Mouse (Mus musculus) R1 (cell line): ENCODE measurements at regions not wholly inside any gene's neighbourhood (a gene's known extent, or its start where the extent isn't known, plus 50 kb on each side); places are given as distances from the start of the nearest gene placed in this dataset.

Source experiments
- DNase-seq: peaks from one replicate; pipeline ENCODE4 v3.0.0-alpha.2; 2018; ENCODE audit warnings: low read depth, low spot score

DNA sequence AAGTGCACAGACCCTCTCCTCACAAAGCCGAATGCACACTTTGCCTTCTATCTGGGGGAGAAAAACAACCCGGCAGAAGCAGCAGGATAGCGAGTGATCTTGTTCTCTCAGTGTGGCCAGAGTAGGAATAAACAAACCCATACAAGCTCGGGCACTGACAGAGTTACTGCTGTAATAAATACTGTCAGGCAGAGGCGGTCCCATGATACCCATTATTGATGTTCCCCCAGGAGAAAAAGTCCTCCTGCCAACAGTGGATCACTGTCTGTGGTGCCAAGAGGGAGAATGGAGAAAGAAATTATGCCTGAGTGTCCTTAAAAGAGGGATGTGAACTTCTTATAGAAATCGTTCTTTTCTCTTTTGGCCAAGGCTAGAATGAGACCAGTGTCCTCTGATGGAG lies 200.2 kb downstream of the Adra2a start:
- DNase-seq, result no peak

DNA sequence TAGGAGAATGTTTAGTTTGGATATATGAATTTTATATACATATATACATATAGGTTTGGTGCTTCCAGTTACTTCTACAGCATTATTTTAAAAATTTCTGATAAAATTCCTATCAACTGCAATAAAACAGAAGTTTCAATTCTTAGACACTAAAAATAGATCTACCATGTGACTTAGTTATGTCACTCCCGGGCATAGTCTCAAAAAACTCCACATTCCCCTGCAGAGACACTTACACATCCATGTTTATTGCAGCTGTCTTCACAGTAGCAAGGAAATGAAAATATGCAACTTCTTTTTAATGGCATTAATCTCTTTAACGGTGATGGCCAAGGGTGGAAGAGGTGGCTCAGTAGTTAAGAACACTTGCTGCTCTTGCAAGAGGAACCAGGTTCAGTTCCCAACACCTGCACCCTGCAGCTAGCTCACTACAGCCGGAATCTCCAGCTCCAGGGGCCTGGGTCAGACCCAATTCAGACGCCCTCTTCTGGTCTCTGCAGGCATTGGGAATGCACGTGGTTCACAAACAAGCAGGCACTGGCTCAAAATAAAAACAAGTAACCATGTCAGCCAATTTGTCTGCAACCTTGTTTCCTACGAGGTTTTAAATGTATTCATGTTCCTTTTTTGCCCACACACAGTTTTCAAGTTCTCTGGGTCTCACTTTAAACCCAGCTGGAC lies 204.4 kb downstream of the Adra2a start:
- peak; percentile 68 for DNase-seq

DNA sequence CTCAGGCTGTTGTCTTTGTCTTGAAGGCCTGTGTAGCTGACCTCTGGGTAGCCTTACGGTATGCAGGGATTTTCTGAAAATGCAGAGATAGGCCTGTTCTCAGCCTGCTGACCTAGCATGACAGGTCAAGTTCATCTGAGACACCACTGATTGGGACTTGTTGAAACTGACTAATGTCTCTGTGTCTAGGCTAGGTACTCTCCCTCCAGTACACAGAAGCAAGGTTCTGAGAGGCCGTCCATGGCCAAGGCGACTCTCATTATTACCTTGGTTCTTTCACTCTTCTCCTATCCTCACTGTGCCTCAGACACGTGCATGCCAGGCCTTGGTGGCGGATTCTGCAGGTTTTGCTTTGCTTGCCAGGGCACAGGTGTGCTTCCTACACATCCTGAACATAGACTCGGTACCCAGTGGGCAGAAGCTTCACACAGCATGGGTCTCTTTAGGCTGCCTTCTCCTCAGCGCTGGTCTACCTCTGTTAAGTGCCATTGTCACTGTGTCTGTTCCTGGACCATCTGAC lies 208.3 kb downstream of the Adra2a start:
- DNase-seq, result no peak

DNA sequence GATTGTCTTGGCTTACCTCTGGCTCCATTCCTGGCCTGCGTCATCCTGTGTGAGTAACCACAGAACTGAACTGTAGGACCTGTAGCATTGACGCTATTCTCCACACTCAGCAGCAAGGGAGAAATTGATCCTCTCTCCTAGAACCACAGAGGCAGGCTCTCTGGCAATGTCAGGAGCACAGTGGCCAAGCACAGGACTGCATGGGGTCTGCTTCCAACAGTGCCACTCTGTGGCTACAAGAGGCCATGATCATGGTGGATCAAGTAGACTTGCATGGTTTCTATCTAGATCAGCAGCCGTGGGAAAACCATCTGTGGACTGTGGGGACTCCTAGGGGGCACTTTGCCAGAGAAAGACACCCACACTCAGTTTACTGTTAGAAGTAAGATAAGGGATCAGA lies 213.9 kb downstream of the Adra2a start:
- no peak for DNase-seq

DNA sequence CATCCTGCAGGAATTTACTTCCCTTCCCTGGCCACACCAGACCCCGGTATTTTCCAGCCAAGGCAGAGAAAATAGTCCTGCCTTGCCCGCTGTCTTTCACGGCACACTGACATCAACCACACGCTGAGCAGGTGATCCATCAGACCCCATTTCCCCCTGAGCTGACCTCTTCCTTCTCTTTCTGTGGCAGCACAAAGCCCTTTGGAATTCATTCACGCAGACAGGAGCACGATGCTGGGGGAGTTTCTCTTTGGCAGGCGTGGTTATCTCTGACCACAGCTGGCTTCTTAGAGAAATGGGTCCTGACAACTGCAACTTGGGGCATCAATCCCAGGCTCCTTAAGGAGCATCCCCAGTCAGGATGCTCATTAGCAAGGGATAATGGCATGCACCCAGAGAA lies 215.2 kb downstream of the Adra2a start:
- no peak for DNase-seq

DNA sequence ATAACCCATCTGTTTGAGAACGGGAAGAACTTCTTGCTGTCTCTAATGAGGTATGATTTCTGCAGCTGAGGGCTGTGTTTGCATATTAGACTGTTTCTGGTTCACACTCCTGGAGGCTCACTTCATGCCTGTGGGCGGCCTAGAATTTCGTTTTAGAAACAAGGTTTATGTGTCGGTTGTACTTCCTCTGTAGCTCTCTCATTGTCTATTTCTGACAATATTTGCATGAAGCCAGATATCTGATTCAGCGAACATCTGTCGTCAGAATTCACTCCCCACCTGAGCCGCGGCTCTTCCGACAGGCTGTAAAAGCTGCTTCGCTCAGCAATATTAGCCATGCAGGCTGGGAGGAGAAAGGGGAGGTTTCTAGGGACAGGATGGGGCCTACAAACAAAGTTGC lies 233.4 kb downstream of the Adra2a start:
- no peak for DNase-seq

DNA sequence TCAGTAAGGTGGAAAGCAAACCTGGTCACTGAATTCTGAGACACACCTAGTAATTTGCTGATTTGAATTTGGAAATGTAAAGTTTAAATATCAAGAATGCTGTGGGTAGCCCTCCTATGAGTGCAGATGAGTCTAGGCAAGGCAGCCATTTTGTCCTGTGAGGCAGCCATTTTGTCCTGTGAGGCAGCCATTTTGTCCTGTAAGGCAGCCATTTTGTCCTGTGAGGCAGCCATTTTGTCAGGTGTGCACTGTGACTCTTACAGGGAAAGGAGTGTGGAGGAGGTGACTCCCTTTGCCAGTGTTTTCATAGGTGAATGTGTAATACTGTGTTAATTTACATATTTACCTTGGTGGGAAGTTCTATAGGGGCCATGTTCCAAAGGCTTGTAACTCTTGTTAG lies 241.5 kb downstream of the Adra2a start:
- peak; percentile 59 for DNase-seq

DNA sequence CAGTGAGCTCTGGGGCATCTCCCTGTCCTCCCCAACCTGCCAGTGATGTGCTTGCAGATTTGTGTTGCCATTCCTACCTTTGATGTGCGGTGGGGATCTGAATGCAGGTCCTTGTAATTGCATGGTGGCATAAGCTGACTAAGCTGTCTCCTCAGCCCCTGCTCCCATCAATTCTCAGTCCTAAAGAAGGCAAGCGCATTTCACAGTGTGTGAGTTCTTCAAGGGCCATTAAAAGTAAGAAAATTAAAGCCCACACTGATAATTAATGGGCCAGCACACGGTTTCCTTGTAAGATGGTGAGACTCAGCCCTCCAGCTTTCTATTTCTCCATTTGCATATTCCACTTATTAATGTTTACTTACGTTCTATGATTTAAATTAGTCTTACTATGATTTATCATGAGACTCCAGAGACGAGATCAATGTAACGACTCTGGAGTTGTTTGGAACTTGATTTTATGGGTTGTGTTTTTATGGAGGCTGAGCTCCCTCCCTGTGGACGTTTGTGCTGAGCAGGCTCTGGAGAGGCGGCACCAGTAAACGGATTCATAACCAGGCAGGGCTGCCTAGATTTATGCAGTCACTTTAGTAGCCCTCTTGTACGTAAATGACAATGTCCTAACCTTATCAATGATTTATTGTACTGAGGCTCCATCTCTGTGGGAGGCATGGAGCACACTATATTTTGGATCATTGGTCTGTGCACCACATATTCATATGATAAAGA lies 253.9 kb downstream of the Adra2a start:
- no peak for DNase-seq

DNA sequence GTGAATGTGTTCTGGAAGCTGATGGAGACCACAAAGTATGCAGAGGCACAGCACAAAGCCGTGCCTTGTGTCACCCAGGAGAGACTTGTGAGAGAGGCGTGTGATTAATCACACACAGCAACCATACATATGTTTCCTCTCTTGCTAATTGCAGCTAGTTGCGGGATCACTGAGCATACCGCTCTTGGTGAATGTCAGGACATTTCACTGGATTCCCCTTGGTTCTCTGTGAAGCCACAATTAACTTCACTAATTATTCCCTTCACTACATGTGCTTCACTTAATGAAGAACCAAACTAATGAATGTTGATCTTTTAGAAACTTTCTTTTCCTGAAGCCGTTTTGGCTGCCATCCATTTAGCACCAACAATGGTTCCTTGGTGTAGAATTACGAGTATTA lies 267.3 kb downstream of the Adra2a start:
- DNase-seq, result no peak

DNA sequence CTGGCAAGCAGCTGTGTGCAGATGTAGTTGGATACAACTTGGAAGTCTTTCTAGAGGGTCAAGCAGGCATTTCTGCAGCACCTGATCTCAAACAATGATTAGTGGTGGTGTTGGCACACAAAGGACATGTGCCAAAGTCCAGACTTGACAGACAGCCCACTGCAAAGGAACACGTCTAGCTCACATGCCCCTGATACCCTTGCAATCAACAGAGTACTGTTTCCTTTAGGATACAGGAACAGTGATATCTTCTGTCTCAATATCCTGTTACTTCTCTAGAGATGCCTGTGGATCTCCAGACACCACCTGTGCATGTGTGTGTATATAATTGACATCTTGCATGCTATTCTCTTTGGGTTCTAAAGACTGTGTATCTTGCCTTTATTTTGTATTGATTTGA lies 267.8 kb downstream of the Adra2a start:
- no peak for DNase-seq

DNA sequence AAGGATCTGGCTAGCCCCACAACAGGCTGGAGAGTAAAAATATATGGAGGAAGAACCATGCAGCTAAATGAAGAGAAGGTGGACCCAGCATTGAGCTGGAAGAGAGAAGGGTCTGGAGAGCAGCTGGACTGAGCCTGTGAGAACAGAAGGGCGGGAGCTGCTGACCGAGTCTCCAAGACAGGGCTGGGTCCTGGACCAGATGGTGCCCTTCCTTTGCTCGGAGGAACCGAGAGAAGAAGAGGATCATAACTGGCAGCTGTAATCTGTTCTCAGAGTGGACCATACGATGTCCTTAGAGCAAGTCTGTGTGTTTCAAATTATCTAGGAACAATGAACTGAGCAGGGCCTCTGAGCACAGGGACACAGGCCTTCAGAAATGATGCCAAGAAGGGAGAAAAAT lies 279.3 kb downstream of the Adra2a start:
- no peak for DNase-seq

DNA sequence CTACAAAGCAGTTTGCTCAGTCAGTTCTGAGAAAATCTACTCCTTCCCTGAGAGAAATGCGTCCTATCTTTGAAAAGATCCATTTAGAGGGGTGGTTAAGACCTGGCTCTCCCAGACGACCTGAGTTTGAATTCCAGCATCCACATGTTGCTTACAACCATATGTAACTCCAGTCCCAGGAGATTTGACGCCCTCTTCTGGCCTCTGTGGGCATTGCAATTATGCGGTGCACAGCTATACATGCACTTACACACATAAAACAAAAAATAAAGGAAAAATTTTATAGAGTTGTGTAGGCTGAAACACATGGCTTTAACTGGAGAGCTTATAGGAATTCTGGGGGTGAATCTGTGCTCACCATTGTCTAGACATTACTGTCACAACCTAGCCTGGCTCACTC lies 281.0 kb downstream of the Adra2a start:
- peak; percentile 45 for DNase-seq

DNA sequence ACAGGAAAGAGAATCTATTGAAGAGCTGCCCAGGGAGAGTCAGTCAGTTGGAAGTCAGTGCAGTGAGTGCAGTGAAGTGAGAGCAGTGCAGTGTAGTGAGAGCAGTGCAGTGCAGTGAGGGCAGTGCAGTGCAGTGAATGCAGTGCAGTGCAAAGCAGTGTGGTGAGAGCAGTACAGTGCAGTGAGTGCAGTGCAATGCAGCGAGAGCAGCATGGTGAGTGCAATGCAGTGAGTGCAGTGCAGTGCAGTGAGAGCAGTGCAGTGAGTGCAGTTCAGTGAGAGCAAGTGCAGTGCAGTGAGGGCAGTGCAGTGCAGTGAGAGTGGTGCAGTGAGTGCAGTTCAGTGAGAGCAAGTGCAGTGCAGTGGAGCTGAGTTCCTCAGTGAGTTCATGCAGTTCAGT lies 288.2 kb downstream of the Adra2a start:
- no peak for DNase-seq

DNA sequence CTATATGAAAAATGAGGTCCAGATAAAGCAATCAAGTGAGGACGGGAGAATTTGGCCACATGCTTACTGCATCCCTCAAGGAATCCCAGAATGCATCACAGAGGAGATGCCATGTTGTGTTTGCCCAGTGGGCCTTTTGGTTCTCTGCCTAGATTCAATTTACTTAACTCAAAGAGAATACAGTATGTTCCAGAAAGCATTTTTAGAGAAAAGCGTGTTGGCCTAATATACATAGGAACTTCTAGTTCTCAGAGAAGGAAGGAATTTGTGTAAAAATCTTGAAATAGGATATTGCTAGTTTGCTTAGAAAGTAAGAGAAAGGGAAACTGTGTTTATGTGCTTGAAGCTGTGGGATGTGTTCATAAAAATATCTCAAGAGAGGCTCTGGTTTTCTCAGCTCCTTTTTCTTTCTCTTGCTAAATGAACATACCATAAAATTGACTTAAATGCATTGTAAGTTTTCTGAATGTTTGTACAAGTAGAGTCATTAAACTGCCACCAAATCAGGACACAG lies 296.9 kb downstream of the Adra2a start:
- DNase-seq, result no peak

DNA sequence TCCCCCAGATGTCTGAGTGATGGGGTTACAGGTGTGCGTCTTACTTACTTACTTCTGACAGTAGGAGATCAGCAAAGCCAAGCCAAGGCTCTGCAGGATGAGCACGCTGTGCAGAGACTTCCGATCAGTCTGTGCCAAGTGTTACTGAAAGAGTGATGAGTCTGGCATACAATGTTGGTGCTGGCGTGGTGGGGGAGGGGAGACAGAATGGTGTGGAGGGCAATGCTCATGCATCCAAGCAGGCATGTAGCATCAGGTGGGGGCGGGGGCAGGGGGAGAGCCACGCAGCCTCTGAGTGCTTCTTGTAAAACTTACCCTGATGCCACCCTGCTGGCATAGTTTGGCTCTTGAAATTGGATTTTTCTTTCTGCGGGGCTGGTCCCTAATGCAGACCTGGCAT lies 315.8 kb downstream of the Adra2a start:
- no peak for DNase-seq

DNA sequence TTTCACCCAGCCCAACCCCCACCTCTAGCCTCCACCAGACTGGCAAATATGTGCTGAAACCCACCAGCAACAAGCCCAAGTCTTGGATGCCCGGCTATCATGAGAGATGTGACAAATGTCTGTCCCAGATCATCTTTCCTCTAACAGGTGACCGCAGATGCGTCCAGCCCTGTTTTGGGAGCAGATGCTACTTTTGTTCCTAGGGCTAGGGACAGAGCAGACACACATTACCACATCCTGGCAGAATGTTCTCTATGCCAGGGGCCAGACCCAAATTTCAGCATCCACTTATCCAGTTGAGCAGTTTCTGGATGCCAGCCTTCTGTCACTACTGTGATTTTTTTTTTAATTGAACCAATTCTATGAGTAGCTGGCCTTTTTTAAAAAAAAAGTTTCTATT lies 316.7 kb downstream of the Adra2a start:
- DNase-seq, result no peak

DNA sequence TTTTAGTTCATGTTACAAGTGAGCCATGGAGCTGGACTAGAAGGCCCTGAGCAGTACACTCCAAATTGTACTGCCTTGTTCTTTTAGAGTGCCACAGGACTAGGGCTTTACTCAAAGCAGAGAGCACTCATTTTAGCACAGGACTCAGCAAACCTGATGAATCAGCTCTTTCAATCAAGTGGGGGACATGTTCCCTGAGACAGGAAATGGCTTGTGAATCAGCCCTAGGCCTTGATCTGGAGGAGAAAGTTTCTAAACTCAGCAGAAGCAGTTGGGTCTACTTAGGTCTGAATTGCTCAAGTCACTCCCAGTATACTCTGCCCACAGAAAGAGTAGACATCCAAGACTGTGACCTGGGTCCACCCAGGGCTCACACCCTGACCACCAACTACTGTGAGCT lies 341.1 kb downstream of the Adra2a start:
- DNase-seq, result no peak

DNA sequence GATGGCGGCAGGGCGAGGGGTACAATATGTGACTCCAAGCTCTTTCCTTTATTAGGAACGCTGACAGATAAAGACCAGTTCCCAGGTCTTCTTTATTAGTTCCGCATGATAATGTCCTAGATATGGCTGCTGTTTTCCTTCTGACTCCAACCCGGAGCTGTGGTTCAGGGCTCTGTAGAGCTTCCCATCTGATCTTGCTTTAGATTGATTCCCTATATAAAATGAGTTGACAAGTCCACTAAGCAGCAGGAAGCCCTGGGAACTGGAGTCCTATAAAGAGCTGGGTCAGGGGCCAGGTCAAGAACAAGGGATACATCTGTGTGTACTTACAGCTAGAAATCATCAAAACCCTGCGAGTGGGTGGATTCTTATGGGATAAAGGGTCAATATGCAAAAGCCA lies 347.5 kb downstream of the Adra2a start:
- no peak for DNase-seq

DNA sequence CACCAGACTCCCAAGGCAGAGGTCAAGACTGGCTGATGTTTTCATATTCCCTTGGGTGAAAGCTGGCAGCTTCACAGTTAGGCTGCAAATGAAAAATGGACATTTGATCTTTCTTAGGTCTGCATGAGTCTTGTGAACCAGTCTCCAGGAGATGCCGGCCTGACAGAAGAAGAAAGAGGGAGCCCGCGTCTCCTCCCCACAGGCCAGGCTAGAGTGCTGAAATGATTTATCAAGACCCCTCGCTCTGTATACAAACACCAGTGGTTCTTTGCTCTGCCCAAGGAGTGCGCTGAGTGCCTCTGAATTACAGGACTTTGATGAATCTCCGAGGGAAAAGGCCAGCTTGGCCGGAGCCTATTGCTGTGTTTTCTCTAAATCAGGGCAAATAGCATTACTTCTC lies 355.7 kb downstream of the Adra2a start:
- DNase-seq, result no peak

DNA sequence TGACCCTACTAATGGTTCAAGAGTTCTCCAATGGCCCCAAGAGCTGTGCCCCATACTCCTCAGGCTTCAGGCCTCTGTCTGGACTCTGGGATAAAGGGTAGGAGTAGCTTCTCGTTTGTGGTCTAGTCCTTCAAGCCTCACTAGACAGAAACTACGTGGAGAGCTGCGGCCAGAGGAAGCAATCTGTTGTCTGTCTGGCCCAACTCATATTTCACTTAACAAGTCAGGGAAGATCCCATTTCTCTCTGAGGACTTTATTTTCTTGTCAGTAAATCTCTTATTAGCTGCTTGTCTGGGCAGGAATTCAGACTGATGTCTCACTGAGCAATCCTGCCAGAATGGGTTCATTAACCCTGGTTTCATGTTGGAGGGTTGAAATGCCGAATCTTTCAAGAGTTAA lies 364.0 kb downstream of the Adra2a start:
- DNase-seq, result no peak

DNA sequence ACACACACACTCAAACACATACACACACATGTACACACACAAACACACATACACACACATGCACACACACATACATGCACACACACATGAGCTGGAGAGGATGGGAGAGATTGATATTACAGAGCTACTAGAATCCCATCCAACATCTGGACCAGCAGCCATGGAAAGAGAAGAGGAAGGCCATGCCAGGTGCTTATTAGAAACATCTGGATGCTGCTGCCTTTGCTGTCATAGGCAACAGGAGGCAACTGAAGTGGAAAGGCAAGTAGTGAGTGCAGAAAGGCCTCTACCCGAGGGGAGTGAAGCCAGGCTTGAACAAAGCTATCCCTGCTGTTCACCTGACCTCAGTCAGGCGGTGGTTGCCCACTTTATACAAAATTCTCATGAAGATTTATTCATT lies 385.1 kb downstream of the Adra2a start:
- DNase-seq, result no peak

DNA sequence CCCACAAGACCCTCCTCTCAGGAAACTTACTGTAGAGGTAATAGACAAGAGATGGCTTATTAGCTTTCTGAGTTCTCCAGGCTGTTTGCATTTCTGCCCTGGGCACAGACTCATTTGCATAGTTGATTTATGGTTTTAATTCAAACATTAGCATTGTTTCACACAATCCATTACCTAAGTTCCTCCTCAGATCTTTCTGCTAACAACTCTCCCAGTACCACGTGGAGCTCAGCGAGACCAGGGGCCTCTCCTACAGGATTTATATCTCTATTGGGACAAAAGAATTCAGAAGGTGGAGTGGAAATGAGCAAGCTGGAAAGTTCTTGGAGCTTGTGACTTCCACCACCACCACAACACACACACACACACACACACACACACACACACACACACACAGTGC lies 396.8 kb downstream of the Adra2a start:
- no peak for DNase-seq
